Mouse (Mus musculus): ENCODE data around the gene Lrrc7.
A peak's percentile ranks its signal among the peaks of the same experiment; 100 is the strongest.

The Lrrc7 gene

GRCm38 (mm10) chr3:158061811-158062523 is 500.1 kb downstream of the Lrrc7 start:
- DNase-seq = no peak

- no peak for DNase-seq
Measured at GRCm38 (mm10) chr3:158060621-158061291, 501.3 kb downstream of the Lrrc7 start.

DNA sequence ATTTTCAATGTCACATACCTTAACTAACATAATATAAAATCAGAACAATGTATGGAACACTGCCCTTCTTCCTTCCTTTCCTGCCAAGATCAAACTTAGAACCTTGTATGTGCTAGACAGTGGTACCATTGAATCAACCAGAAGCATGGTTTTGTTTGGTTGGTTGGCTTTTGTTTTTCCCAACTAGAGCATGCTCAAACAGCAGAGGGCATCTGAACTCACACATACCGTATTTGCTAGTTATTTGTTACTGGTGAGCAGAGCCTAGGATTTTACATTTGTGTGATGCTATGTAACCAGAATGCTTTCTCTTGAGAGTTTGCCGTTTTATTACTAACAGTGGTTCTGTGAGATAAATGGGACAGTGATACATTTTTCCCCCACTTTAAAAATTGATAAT is 512.5 kb downstream of the Lrrc7 start:
- no peak for DNase-seq

DNA sequence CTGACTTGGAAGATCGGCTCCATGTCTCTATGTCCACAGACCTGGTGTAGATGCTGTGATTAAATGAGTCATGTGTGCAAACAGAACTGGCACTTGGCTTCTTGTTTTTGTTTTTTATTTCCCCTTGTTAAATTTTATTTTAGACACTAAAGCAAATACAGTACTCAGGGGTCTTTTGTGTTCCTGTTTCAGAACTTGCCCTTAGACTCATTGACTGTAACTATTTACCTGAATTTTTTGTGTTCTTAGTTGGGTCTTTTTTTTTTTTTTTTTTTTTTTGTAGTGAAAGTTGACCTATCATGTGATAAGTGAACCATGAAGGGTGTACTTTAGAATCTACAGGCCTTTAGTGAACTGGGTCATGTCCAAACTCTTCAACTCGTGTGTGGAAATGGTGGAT is 521.3 kb downstream of the Lrrc7 start:
- DNase-seq = peak in 1 of 2 experiments; percentile 15

DNA sequence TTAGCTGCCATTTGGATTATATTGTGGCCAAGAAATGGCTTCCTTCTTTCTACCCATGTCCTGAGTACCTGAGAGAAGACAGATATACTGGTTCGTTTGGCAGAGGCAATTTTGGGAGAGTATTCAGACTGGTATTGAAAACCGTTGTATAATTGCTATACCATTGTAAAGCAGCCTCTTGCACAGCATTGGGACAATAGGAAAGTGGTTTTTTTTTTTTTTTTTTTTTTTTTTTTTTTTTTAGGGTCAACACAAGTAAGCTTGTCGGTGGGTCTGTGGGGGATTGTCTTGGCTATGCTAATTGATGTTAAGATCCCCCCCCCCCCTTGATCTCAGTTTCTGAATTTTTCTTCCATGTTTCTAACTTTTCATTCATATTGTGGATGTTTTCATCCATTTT is 523.9 kb downstream of the Lrrc7 start:
- no peak for DNase-seq

- peak; percentile 98 for DNase-seq
Measured at GRCm38 (mm10) chr3:158036329-158036988, 525.6 kb downstream of the Lrrc7 start, which contains the start of the genes Srsf11 and Lrrc40. TSS of gene Srsf11 (minus strand) at chr3:158036639. TSS of gene Lrrc40 (plus strand) at chr3:158036662.

- DNase-seq = peak; percentile 38 to 46
Measured at GRCm38 (mm10) chr3:158035866-158036265, 526.2 kb downstream of the Lrrc7 start.
